Mouse (Mus musculus): Measurements from ENCODE around the gene Rabgef1. TPM values are rescaled to one million over a fixed set of nuclear protein-coding genes. Genes with fewer than 3 reads are reported as not detected.

Rabgef1 gene
- 23.6 and 25.1 TPM in 2 replicates for polyA plus RNA-seq (2014; fragmentation: Nextera tagmentation; extraction: Ambion mirVana)

GRCm38 (mm10) chr5:130171423-130171954 lies at the start of gene Rabgef1:
Gene Rabgef1, plus strand, starts transcription at chr5:130171798.
- H3K9me3 ChIP-seq (replicated peaks; ENCODE audit: control insufficient read depth, low read length) = no peaks in the 10 kb centered on the region
- H3K27ac ChIP-seq (replicated peaks; ENCODE audit: low read depth, low read length) = peak within 1 kb of the TSS; percentile 70
- H3K4me2 ChIP-seq (ENCODE audit: low read depth, low read length) = peak within 1 kb of the TSS; percentile 69
- ATAC-seq (replicated peaks; ENCODE audit: insufficient number of reproducible peaks, low FRiP score, low TSS enrichment, low read depth) (peak; percentile 87), DNase-seq (ENCODE audit: low spot score) (peak; percentile 92)
- H3K9ac ChIP-seq (replicated peaks; ENCODE audit: low read length) = peak within 1 kb of the TSS; percentile 83
- under 1% methylated on average over 42 of the region's 62 CpGs for WGBS
- H3K27me3 ChIP-seq (ENCODE audit: control insufficient read depth, insufficient read depth, low read length) = no peaks in the 10 kb centered on the region
- no peaks in the 10 kb centered on the region for H3K4me1 ChIP-seq (ENCODE audit: control insufficient read depth, insufficient read depth, low read length)
- H3K36me3 ChIP-seq (replicated peaks; ENCODE audit: control insufficient read depth, insufficient read depth, low read depth, low read length) = no peaks in the 10 kb centered on the region
- peak within 1 kb of the TSS; percentile 95 for H3K4me3 ChIP-seq (ENCODE audit: low read depth, low read length)

GRCm38 (mm10) chr5:130122355-130122754 lies 49.2 kb upstream of the Rabgef1 start:
- Histone ChIP-seq H3K36me3 (replicated peaks; ENCODE audit: control insufficient read depth, insufficient read depth, low read depth, low read length) (no peaks in the 10 kb centered on the region), H3K4me2 (ENCODE audit: low read depth, low read length) (no peak overlapping the region), H3K4me3 (ENCODE audit: low read depth, low read length) (no peak overlapping the region), H3K9ac (replicated peaks; ENCODE audit: low read length) (no peak overlapping the region), H3K4me1 (ENCODE audit: control insufficient read depth, insufficient read depth, low read length) (no peaks in the 10 kb centered on the region), H3K9me3 (replicated peaks; ENCODE audit: control insufficient read depth, low read length) (no peaks in the 10 kb centered on the region), H3K27me3 (ENCODE audit: control insufficient read depth, insufficient read depth, low read length) (no peaks in the 10 kb centered on the region), H3K27ac (replicated peaks; ENCODE audit: low read depth, low read length) (no peak overlapping the region)
- DNase-seq (ENCODE audit: low spot score) (no peak), ATAC-seq (replicated peaks; ENCODE audit: insufficient number of reproducible peaks, low FRiP score, low TSS enrichment, low read depth) (no peak)
- 89% methylated on average over 2 of the region's 2 CpGs for WGBS

- Histone ChIP-seq H3K9ac (replicated peaks; ENCODE audit: low read length) (no peak overlapping the region), H3K27me3 (ENCODE audit: control insufficient read depth, insufficient read depth, low read length) (no peaks in the 10 kb centered on the region), H3K36me3 (replicated peaks; ENCODE audit: control insufficient read depth, insufficient read depth, low read depth, low read length) (no peaks in the 10 kb centered on the region), H3K9me3 (replicated peaks; ENCODE audit: control insufficient read depth, low read length) (no peaks in the 10 kb centered on the region), H3K4me3 (ENCODE audit: low read depth, low read length) (no peak overlapping the region), H3K4me1 (ENCODE audit: control insufficient read depth, insufficient read depth, low read length) (no peaks in the 10 kb centered on the region), H3K4me2 (ENCODE audit: low read depth, low read length) (no peak overlapping the region), H3K27ac (replicated peaks; ENCODE audit: low read depth, low read length) (no peak overlapping the region)
- ATAC-seq (replicated peaks; ENCODE audit: insufficient number of reproducible peaks, low FRiP score, low TSS enrichment, low read depth) = no peak
- DNase-seq (ENCODE audit: low spot score) = no peak
- 72% methylated on average over 5 of the region's 5 CpGs for WGBS
Observed at GRCm38 (mm10) chr5:130124271-130124670, 47.3 kb upstream of the Rabgef1 start.

GRCm38 (mm10) chr5:130128686-130129523 lies 42.7 kb upstream of the Rabgef1 start:
- 70% methylated on average over 11 of the region's 11 CpGs for WGBS
- no peak for ATAC-seq (replicated peaks; ENCODE audit: insufficient number of reproducible peaks, low FRiP score, low TSS enrichment, low read depth)
- no peaks in the 10 kb centered on the region for H3K4me1 ChIP-seq (ENCODE audit: control insufficient read depth, insufficient read depth, low read length)

GRCm38 (mm10) chr5:130129524-130129793 lies 42.1 kb upstream of the Rabgef1 start:
- ATAC-seq (replicated peaks; ENCODE audit: insufficient number of reproducible peaks, low FRiP score, low TSS enrichment, low read depth) = no peak
- Histone ChIP-seq H3K27ac (replicated peaks; ENCODE audit: low read depth, low read length) (no peak overlapping the region), H3K4me2 (ENCODE audit: low read depth, low read length) (no peak overlapping the region), H3K9me3 (replicated peaks; ENCODE audit: control insufficient read depth, low read length) (no peaks in the 10 kb centered on the region), H3K9ac (replicated peaks; ENCODE audit: low read length) (no peak overlapping the region), H3K36me3 (replicated peaks; ENCODE audit: control insufficient read depth, insufficient read depth, low read depth, low read length) (no peaks in the 10 kb centered on the region), H3K4me1 (ENCODE audit: control insufficient read depth, insufficient read depth, low read length) (no peaks in the 10 kb centered on the region), H3K4me3 (ENCODE audit: low read depth, low read length) (no peak overlapping the region), H3K27me3 (ENCODE audit: control insufficient read depth, insufficient read depth, low read length) (no peaks in the 10 kb centered on the region)
- no peak for DNase-seq (ENCODE audit: low spot score)
- 84% methylated on average over 5 of the region's 5 CpGs for WGBS

More at GRCm38 (mm10) chr5:130128686-130129523, 42.7 kb upstream of the Rabgef1 start:
- Histone ChIP-seq H3K27me3 (ENCODE audit: control insufficient read depth, insufficient read depth, low read length) (no peaks in the 10 kb centered on the region), H3K27ac (replicated peaks; ENCODE audit: low read depth, low read length) (no peak overlapping the region), H3K36me3 (replicated peaks; ENCODE audit: control insufficient read depth, insufficient read depth, low read depth, low read length) (no peaks in the 10 kb centered on the region), H3K4me3 (ENCODE audit: low read depth, low read length) (no peak overlapping the region), H3K9ac (replicated peaks; ENCODE audit: low read length) (no peak overlapping the region), H3K4me2 (ENCODE audit: low read depth, low read length) (no peak overlapping the region), H3K9me3 (replicated peaks; ENCODE audit: control insufficient read depth, low read length) (no peaks in the 10 kb centered on the region)
- no peak for DNase-seq (ENCODE audit: low spot score)

- H3K36me3 ChIP-seq (replicated peaks; ENCODE audit: control insufficient read depth, insufficient read depth, low read depth, low read length) = no peaks in the 10 kb centered on the region; the same call in none of the 2 replicates
- ATAC-seq (replicated peaks; ENCODE audit: insufficient number of reproducible peaks, low FRiP score, low TSS enrichment, low read depth) (no peak), DNase-seq (ENCODE audit: low spot score) (no peak)
- no peaks in the 10 kb centered on the region for H3K9me3 ChIP-seq (replicated peaks; ENCODE audit: control insufficient read depth, low read length)
- no peak overlapping the region for H3K4me3 ChIP-seq (ENCODE audit: low read depth, low read length)
- H3K9ac ChIP-seq (replicated peaks; ENCODE audit: low read length) = no peak overlapping the region
- no peak overlapping the region for H3K4me2 ChIP-seq (ENCODE audit: low read depth, low read length)
- H3K4me1 ChIP-seq (ENCODE audit: control insufficient read depth, insufficient read depth, low read length) = no peaks in the 10 kb centered on the region
- no peak overlapping the region for H3K27ac ChIP-seq (replicated peaks; ENCODE audit: low read depth, low read length)
- no peaks in the 10 kb centered on the region for H3K27me3 ChIP-seq (ENCODE audit: control insufficient read depth, insufficient read depth, low read length)
- 94% methylated on average over 13 of the region's 13 CpGs for WGBS
Observed at GRCm38 (mm10) chr5:130136597-130136996, 35.0 kb upstream of the Rabgef1 start.

- Histone ChIP-seq H3K9ac (replicated peaks; ENCODE audit: low read length) (no peak overlapping the region), H3K27me3 (ENCODE audit: control insufficient read depth, insufficient read depth, low read length) (no peaks in the 10 kb centered on the region), H3K27ac (replicated peaks; ENCODE audit: low read depth, low read length) (no peak overlapping the region), H3K4me3 (ENCODE audit: low read depth, low read length) (no peak overlapping the region), H3K9me3 (replicated peaks; ENCODE audit: control insufficient read depth, low read length) (no peaks in the 10 kb centered on the region), H3K4me1 (ENCODE audit: control insufficient read depth, insufficient read depth, low read length) (0 out of 2 replicates have a peak, but pooled peaks cover 2% of the 10 kb centered on the region), H3K36me3 (replicated peaks; ENCODE audit: control insufficient read depth, insufficient read depth, low read depth, low read length) (no peaks in the 10 kb centered on the region; the same call in none of the 2 replicates), H3K4me2 (ENCODE audit: low read depth, low read length) (no peak overlapping the region)
- WGBS = 28% methylated on average over 8 of the region's 8 CpGs
- DNase-seq (ENCODE audit: low spot score) (peak; percentile 88), ATAC-seq (replicated peaks; ENCODE audit: insufficient number of reproducible peaks, low FRiP score, low TSS enrichment, low read depth) (no peak)
Observed at GRCm38 (mm10) chr5:130139393-130139792, 32.2 kb upstream of the Rabgef1 start.

- H3K36me3 ChIP-seq (replicated peaks; ENCODE audit: control insufficient read depth, insufficient read depth, low read depth, low read length) = no peaks in the 10 kb centered on the region
- no peak overlapping the region for H3K9ac ChIP-seq (replicated peaks; ENCODE audit: low read length)
- H3K27me3 ChIP-seq (ENCODE audit: control insufficient read depth, insufficient read depth, low read length) = no peaks in the 10 kb centered on the region
- H3K9me3 ChIP-seq (replicated peaks; ENCODE audit: control insufficient read depth, low read length) = no peaks in the 10 kb centered on the region
- H3K27ac ChIP-seq (replicated peaks; ENCODE audit: low read depth, low read length) = no peak overlapping the region
- no peak overlapping the region for H3K4me3 ChIP-seq (ENCODE audit: low read depth, low read length)
- ATAC-seq (replicated peaks; ENCODE audit: insufficient number of reproducible peaks, low FRiP score, low TSS enrichment, low read depth) = no peak
- H3K4me2 ChIP-seq (ENCODE audit: low read depth, low read length) = no peak overlapping the region
- DNase-seq (ENCODE audit: low spot score) = no peak
- WGBS = 78% methylated on average over 5 of the region's 5 CpGs
- H3K4me1 ChIP-seq (ENCODE audit: control insufficient read depth, insufficient read depth, low read length) = 0 out of 2 replicates have a peak, but pooled peaks cover 2% of the 10 kb centered on the region
Observed at GRCm38 (mm10) chr5:130141138-130141537, 30.5 kb upstream of the Rabgef1 start.

All from embryonic facial prominence, embryonic 11.5 days (tissue).